Mouse (Mus musculus) neural tube, embryonic 12.5 days (tissue): Measurements from ENCODE around the gene Bmp6. TPM values are rescaled to one million over a fixed set of nuclear protein-coding genes. Genes with fewer than 3 reads are reported as not detected.

Experiments
- ATAC-seq: fragments of 200-750 bp; cut with Nextera tagmentation; 2 replicates; pipeline ENCODE4 v1.8.0; 2017; ENCODE audit warnings: low read depth, mild to moderate bottlenecking, moderate TSS enrichment, moderate library complexity; ENCODE audit not compliant: low FRiP score
- H3K27ac ChIP-seq: fragments of 300-500 bp; sonication (generic); 2 replicates; pipeline ENCODE4 v1.5.1; 2016
- H3K27me3 ChIP-seq: fragments of 300-500 bp; sonication (generic); replicated peaks from 2 replicates; pipeline ENCODE4 v1.6.1; 2016; ENCODE audit warnings: mild to moderate bottlenecking
- H3K36me3 ChIP-seq: fragments of 300-500 bp; sonication (generic); 2 replicates; pipeline ENCODE4 v1.6.1; 2016; ENCODE audit warnings: mild to moderate bottlenecking
- H3K4me1 ChIP-seq: fragments of 300-500 bp; sonication (generic); 2 replicates; pipeline ENCODE4 v1.6.1; 2016
- H3K4me2 ChIP-seq: fragments of 300-500 bp; sonication (generic); replicated peaks from 2 replicates; pipeline ENCODE4 v1.6.1; 2016; ENCODE audit warnings: mild to moderate bottlenecking
- H3K4me3 ChIP-seq: fragments of 300-500 bp; sonication (generic); 2 replicates; pipeline ENCODE4 v1.5.1; 2016
- H3K9ac ChIP-seq: fragments of 300-500 bp; sonication (generic); 2 replicates; pipeline ENCODE4 v1.6.1; 2016; ENCODE audit warnings: mild to moderate bottlenecking
- H3K9me3 ChIP-seq: fragments of 300-500 bp; sonication (generic); 2 replicates; pipeline ENCODE4 v1.6.1; 2016; ENCODE audit warnings: mild to moderate bottlenecking
- WGBS: fragments of 180-500 bp; shearing (Covaris S2); methylation state at CpG from one replicate; pipeline ENCODE4 v1.1.7; 2016; 5-methylcytosine and 5-hydroxymethylcytosine counted together
- polyA plus RNA-seq: library from polyadenylated mRNA; unstranded; fragments of >200 nt; fragmentation: Nextera tagmentation; extraction: Ambion mirVana; gene quantifications from 2 replicates; pipeline ENCODE4 v1.2.1, GENCODE M21; 2016

The Bmp6 gene
- polyA plus RNA-seq, 1 experiment from 2014 or later = 2.6 TPM

DNA sequence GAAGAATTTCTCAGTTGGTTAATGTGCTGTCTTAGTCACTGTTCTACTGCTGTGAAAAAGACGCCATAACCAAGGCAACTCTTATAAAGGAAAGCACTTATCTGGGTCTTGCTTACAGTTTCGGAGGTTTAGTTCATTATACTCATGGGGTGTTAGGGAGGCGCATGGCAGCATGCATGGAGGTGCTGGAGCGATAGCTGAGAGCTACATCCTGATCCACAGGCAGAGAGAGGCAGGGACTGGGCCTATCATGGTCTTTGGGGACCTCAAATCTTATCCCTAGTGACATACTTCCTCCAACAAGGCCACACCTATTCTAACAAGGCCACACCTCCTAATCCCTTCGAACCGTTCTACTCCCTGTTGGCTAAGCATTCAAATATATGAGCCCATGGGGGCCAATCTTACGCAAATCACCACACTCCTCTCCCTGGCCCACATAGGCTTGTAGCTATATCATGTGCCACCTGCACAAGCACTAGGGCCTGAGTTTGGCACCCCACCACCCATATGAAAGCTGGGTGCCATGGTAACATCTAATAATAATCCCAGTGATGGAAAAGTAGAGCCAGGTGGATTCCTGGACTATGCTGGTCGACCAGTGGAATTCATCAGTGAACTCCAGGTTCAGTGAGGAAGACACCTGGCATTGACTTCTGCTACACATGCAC is 198.7 kb downstream of the Bmp6 start:
- no peak for ATAC-seq
- no peak overlapping the region for H3K4me3 ChIP-seq
- no peak overlapping the region for H3K9ac ChIP-seq
- no peak overlapping the region for H3K27ac ChIP-seq
- H3K4me1 ChIP-seq = no peaks in the 10 kb centered on the region
- no peaks in the 10 kb centered on the region for H3K9me3 ChIP-seq
- no peak overlapping the region for H3K4me2 ChIP-seq
- 70% methylated on average over 8 of the region's 8 CpGs for WGBS
- no peaks in the 10 kb centered on the region for H3K36me3 ChIP-seq
- H3K27me3 ChIP-seq = no peaks in the 10 kb centered on the region

DNA sequence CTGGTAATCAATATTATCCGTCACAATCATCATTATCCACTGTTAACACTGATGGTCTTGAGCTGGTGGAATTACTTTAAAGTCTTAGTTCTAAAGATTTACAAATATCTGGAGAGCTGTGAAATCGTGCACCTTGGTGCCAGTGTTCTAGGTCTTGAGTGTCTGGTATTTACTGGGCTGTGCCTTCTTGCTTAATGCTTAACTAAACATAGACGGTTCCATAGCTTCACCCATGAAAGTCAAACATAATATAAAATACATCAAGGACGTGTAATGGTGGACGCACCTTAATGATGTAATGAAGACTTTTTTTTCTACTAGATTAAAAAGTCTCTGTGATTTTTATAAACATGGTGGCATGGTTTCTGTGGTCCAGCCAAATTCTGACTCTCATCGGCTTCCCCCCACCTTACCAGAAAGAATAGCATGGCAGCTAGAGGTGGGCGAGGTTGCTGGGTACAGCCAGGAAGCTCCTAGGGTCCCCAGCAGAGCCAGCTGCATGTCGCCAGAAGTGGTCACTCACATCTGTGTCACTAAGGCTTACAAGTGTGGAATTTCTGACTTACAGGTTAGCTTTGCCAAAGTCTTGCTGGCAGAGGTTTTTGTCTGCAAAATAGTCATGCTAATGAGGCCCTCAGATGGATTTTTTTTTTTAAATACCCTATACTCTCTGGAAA is 200.0 kb downstream of the Bmp6 start:
- Histone ChIP-seq H3K9me3 (no peaks in the 10 kb centered on the region), H3K9ac (no peak overlapping the region), H3K4me2 (no peak overlapping the region), H3K4me3 (no peak overlapping the region), H3K36me3 (no peaks in the 10 kb centered on the region), H3K27ac (no peak overlapping the region), H3K4me1 (no peaks in the 10 kb centered on the region), H3K27me3 (no peaks in the 10 kb centered on the region)
- 88% methylated on average over 8 of the region's 8 CpGs for WGBS
- ATAC-seq = no peak

DNA sequence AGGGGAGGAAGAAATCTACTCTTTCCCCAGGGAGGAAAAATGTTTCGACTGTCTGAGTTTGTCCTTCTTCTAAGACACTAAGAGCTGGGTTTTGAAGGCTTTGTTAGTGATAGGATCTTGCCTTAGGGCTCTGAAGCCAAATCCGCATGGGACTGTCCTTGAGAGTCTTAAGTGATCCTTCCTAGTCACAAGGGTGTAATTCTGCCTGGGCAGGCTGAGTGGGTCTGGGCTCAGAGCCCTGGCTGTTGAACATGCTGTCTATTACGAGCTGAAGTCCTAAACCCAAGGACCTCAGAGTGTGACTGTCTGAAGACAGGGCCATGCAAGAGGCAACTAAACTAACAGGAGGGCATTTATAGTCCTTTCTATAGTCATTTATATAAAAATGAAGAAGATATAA is 200.6 kb downstream of the Bmp6 start:
- no peak for ATAC-seq
- no peak overlapping the region for H3K4me2 ChIP-seq
- H3K36me3 ChIP-seq = no peaks in the 10 kb centered on the region
- H3K27ac ChIP-seq = no peak overlapping the region
- H3K4me1 ChIP-seq = no peaks in the 10 kb centered on the region
- no peak overlapping the region for H3K9ac ChIP-seq
- H3K9me3 ChIP-seq = no peaks in the 10 kb centered on the region
- no peak overlapping the region for H3K4me3 ChIP-seq
- WGBS = 78% methylated on average over 3 of the region's 3 CpGs
- no peaks in the 10 kb centered on the region for H3K27me3 ChIP-seq

DNA sequence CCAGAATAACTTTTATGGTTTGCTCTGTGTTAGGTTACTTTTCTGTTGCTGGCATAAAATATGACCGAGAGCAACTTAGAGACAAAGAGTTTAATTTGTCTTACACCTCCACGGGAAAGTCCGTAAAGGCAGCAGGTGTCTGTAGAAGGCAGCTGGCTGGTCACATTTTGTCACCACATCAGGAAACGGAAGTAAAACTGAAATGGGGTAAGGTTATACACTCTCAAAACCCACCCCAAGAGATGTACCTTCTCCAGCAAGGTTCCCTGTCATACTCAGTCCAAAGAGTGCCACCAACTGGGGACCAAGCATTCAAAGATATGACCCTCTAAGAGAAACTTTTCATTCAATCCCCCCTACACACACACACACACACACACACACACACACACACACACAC is 201.8 kb downstream of the Bmp6 start:
- ATAC-seq = no peak
- Histone ChIP-seq H3K27me3 (no peaks in the 10 kb centered on the region), H3K36me3 (no peaks in the 10 kb centered on the region), H3K9me3 (no peaks in the 10 kb centered on the region), H3K4me1 (no peaks in the 10 kb centered on the region), H3K4me3 (no peak overlapping the region), H3K9ac (no peak overlapping the region), H3K4me2 (no peak overlapping the region), H3K27ac (no peak overlapping the region)
- WGBS = 79% methylated on average over 4 of the region's 4 CpGs

DNA sequence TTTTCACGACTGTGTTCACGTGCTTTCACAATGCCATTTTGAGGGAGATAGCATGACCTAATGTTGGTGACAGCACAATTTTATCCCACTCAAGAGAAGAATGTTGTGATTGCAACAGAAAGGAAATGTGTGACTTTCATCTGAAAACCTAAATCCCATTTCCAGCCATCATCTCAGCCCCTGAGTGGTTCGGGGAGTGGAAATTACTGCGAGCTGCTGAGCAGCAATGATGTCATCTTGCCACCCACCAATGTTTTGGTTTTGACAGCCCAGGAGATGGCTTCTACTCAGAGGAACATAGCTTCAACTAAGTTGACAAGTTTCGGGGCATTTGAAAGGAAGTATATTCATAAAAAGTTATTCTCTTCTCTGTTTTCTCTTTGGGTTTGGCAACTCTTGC is 202.8 kb downstream of the Bmp6 start:
- Histone ChIP-seq H3K4me1 (no peaks in the 10 kb centered on the region), H3K4me2 (no peak overlapping the region), H3K9me3 (no peaks in the 10 kb centered on the region), H3K27me3 (no peaks in the 10 kb centered on the region), H3K9ac (no peak overlapping the region), H3K27ac (no peak overlapping the region), H3K4me3 (no peak overlapping the region), H3K36me3 (no peaks in the 10 kb centered on the region)
- WGBS = 92% methylated on average over 5 of the region's 5 CpGs
- ATAC-seq = no peak

DNA sequence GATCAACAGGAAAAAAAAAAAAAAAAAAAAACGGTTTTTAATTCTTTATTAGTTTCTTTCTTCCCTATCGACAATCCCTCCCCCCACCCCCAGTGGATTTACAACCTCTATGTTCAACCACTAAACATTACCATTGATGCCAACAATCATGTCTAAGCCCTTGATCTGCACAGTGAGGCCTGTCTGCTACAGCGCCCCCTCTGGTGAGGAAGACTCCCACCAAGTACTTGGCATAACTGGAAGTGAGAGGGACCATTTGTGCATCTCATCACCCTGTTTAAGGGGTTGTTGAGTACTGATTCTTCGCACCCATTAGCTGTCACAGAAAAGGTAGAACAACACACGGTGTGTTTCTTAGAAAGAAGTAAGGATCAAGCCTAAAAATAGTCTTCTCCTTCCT is 203.8 kb downstream of the Bmp6 start:
- WGBS = 82% methylated on average over 5 of the region's 5 CpGs
- H3K4me1 ChIP-seq = no peaks in the 10 kb centered on the region
- no peaks in the 10 kb centered on the region for H3K9me3 ChIP-seq
- H3K4me3 ChIP-seq = no peak overlapping the region
- no peak overlapping the region for H3K27ac ChIP-seq
- no peak overlapping the region for H3K4me2 ChIP-seq
- no peak for ATAC-seq
- H3K27me3 ChIP-seq = no peaks in the 10 kb centered on the region
- H3K9ac ChIP-seq = no peak overlapping the region
- H3K36me3 ChIP-seq = no peaks in the 10 kb centered on the region

Other genes starting within 250 kb of the Bmp6 start
- 0.61 and 0.68 TPM in 2 replicates for gene Dsp, start 193.8 kb upstream of the Bmp6 start, polyA plus RNA-seq
- gene Snrnp48, start 140.2 kb upstream of the Bmp6 start, polyA plus RNA-seq = 33.6 and 37.4 TPM in 2 replicates
- 112 and 121 TPM in 2 replicates for gene Txndc5, start 183.7 kb downstream of the Bmp6 start, polyA plus RNA-seq